Mouse (Mus musculus): ENCODE measurements around the gene Zdhhc3. TPM values are rescaled to one million over a fixed set of nuclear protein-coding genes. Genes with fewer than 3 reads are reported as not detected.

The Zdhhc3 gene
- polyA plus RNA-seq, 1 experiment from 2014 or later: 65.0 TPM

DNA sequence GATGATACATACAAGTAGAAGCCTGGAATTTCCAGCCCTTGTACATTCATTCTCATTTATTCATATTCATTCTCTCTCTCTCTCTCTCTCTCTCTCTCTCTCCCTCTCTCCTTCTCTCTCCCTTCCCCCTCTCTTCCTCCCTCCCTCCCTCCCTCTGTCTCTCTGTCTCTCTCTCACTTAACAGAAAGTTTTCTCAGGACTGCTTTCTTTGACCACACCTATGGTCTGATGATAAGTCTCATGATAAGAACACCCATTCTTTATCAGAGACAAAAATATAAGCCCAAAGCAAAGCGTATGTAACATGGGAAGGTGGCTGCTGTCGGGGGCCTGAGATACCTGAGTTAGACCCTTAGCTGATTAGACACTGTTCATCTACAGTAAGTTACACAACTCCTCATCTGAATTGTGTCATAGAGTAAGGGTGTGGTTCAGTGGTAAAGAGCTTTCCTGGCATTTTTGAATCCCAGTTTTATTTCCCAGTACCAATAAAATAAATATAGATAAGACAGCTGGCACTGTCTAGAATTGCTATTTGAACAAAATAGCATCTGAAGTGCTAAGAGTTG lies 11.5 kb upstream of the Zdhhc3 start:
- DNase-seq (ENCODE audit: low spot score) (no peak), ATAC-seq (replicated peaks; ENCODE audit: low FRiP score, low TSS enrichment, low read depth) (no peak)
- 93% methylated on average over 2 of the region's 2 CpGs for WGBS
- Histone ChIP-seq H3K4me2 (ENCODE audit: low read length) (no peak overlapping the region), H3K9ac (ENCODE audit: low read length) (no peak overlapping the region), H3K4me1 (replicated peaks; ENCODE audit: control insufficient read depth, insufficient read depth, low read length) (no peaks in the 10 kb centered on the region), H3K9me3 (ENCODE audit: control insufficient read depth, low read length) (no peaks in the 10 kb centered on the region), H3K4me3 (ENCODE audit: low read depth, low read length) (no peak overlapping the region), H3K36me3 (ENCODE audit: control insufficient read depth, insufficient read depth, low read length) (peaks cover 78% of the 10 kb centered on the region), H3K27ac (ENCODE audit: low read depth) (no peak overlapping the region), H3K27me3 (replicated peaks; ENCODE audit: control insufficient read depth, insufficient read depth, low read length) (no peaks in the 10 kb centered on the region)

GRCm38 (mm10) chr9:123123571-123124412 lies 10.8 kb upstream of the Zdhhc3 start:
- H3K4me1 ChIP-seq (replicated peaks; ENCODE audit: control insufficient read depth, insufficient read depth, low read length): no peaks in the 10 kb centered on the region
- H3K4me3 ChIP-seq (ENCODE audit: low read depth, low read length): no peak overlapping the region
- peaks cover 78% of the 10 kb centered on the region for H3K36me3 ChIP-seq (ENCODE audit: control insufficient read depth, insufficient read depth, low read length)
- H3K9ac ChIP-seq (ENCODE audit: low read length): no peak overlapping the region
- 92% methylated on average over 6 of the region's 6 CpGs for WGBS
- no peak for DNase-seq (ENCODE audit: low spot score)
- no peaks in the 10 kb centered on the region for H3K9me3 ChIP-seq (ENCODE audit: control insufficient read depth, low read length)
- no peak overlapping the region for H3K4me2 ChIP-seq (ENCODE audit: low read length)
- no peaks in the 10 kb centered on the region for H3K27me3 ChIP-seq (replicated peaks; ENCODE audit: control insufficient read depth, insufficient read depth, low read length)
- ATAC-seq (replicated peaks; ENCODE audit: low FRiP score, low TSS enrichment, low read depth): no peak
- no peak overlapping the region for H3K27ac ChIP-seq (ENCODE audit: low read depth)

GRCm38 (mm10) chr9:123123017-123123416 lies 10.0 kb upstream of the Zdhhc3 start:
- no peak for ATAC-seq (replicated peaks; ENCODE audit: low FRiP score, low TSS enrichment, low read depth)
- 89% methylated on average over 3 of the region's 3 CpGs for WGBS
- H3K36me3 ChIP-seq (ENCODE audit: control insufficient read depth, insufficient read depth, low read length): peaks cover 75% of the 10 kb centered on the region

GRCm38 (mm10) chr9:123115566-123115965 lies 2.6 kb upstream of the Zdhhc3 start:
- peaks cover 15% of the 10 kb centered on the region for H3K4me1 ChIP-seq (replicated peaks; ENCODE audit: control insufficient read depth, insufficient read depth, low read length)
- no peak overlapping the region for H3K27ac ChIP-seq (ENCODE audit: low read depth)
- H3K9me3 ChIP-seq (ENCODE audit: control insufficient read depth, low read length): no peaks in the 10 kb centered on the region
- H3K4me2 ChIP-seq (ENCODE audit: low read length): no peak overlapping the region
- peaks cover 39% of the 10 kb centered on the region for H3K36me3 ChIP-seq (ENCODE audit: control insufficient read depth, insufficient read depth, low read length)
- no peak overlapping the region for H3K9ac ChIP-seq (ENCODE audit: low read length)
- DNase-seq (ENCODE audit: low spot score): no peak
- H3K4me3 ChIP-seq (ENCODE audit: low read depth, low read length): no peak overlapping the region
- no peaks in the 10 kb centered on the region for H3K27me3 ChIP-seq (replicated peaks; ENCODE audit: control insufficient read depth, insufficient read depth, low read length)
- ATAC-seq (replicated peaks; ENCODE audit: low FRiP score, low TSS enrichment, low read depth): no peak
- 93% methylated on average over 1 of the region's 1 CpGs for WGBS

More at GRCm38 (mm10) chr9:123123017-123123416, 10.0 kb upstream of the Zdhhc3 start:
- H3K4me1 ChIP-seq (replicated peaks; ENCODE audit: control insufficient read depth, insufficient read depth, low read length): no peaks in the 10 kb centered on the region
- DNase-seq (ENCODE audit: low spot score): no peak
- H3K27me3 ChIP-seq (replicated peaks; ENCODE audit: control insufficient read depth, insufficient read depth, low read length): no peaks in the 10 kb centered on the region
- H3K9me3 ChIP-seq (ENCODE audit: control insufficient read depth, low read length): no peaks in the 10 kb centered on the region
- H3K4me3 ChIP-seq (ENCODE audit: low read depth, low read length): no peak overlapping the region
- H3K4me2 ChIP-seq (ENCODE audit: low read length): no peak overlapping the region
- H3K27ac ChIP-seq (ENCODE audit: low read depth): no peak overlapping the region
- no peak overlapping the region for H3K9ac ChIP-seq (ENCODE audit: low read length)

DNA sequence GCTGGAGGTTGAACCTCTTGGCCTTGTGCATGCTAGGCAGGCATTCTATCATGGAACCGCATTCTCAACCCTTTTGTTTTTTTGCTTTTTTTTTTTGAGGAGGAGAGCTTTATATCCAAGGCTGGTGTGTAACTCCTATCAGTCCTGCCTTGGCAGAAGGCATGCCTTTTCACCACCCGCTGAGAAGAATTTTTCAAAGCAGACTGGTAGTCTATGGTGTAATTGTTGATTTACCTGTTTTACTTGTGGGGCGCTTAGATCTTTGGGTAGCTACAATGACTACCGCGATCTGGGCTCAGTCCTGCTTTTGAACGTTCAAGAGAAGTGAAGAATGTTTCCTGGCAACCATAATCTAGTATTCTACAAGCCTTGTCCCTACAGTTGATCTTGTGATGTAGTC lies 926 bp upstream of the Zdhhc3 start:
- H3K4me3 ChIP-seq (ENCODE audit: low read depth, low read length): peak overlapping the region; percentile 97
- peak overlapping the region; percentile 92 for H3K9ac ChIP-seq (ENCODE audit: low read length)
- H3K4me2 ChIP-seq (ENCODE audit: low read length): peak overlapping the region; percentile 95
- no peak overlapping the region for H3K27ac ChIP-seq (ENCODE audit: low read depth)
- H3K9me3 ChIP-seq (ENCODE audit: control insufficient read depth, low read length): no peaks in the 10 kb centered on the region
- peaks cover 15% of the 10 kb centered on the region for H3K4me1 ChIP-seq (replicated peaks; ENCODE audit: control insufficient read depth, insufficient read depth, low read length)
- H3K36me3 ChIP-seq (ENCODE audit: control insufficient read depth, insufficient read depth, low read length): peaks cover 22% of the 10 kb centered on the region
- DNase-seq (ENCODE audit: low spot score) (no peak), ATAC-seq (replicated peaks; ENCODE audit: low FRiP score, low TSS enrichment, low read depth) (no peak)
- H3K27me3 ChIP-seq (replicated peaks; ENCODE audit: control insufficient read depth, insufficient read depth, low read length): no peaks in the 10 kb centered on the region
- WGBS: 65% methylated on average over 6 of the region's 6 CpGs

- DNase-seq (ENCODE audit: low spot score) (peak; percentile 52), ATAC-seq (replicated peaks; ENCODE audit: low FRiP score, low TSS enrichment, low read depth) (no peak)
- WGBS: 48% methylated on average over 8 of the region's 8 CpGs
Observed at GRCm38 (mm10) chr9:123111751-123112221, 1.2 kb downstream of the Zdhhc3 start.

DNA sequence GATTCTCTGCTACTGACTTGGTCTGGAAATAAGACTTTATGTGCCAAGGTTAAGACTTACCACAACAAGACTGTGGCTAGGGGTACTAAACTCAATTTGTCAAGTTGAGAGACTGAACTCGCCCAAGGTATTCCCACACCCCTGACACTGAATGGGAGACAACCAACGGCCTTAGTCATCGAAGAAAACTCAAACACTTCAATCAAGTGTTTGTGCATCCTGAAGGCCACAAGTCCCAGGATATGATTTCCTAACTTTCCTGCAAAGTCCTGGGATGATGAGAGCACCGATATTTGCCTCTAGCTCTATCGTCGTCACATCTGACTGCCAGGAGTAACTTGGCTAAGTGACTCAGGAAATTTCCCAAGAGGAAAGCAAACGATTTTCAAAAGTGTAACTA lies 3.8 kb downstream of the Zdhhc3 start:
- Histone ChIP-seq H3K27me3 (replicated peaks; ENCODE audit: control insufficient read depth, insufficient read depth, low read length) (no peaks in the 10 kb centered on the region), H3K4me2 (ENCODE audit: low read length) (no peak overlapping the region), H3K9ac (ENCODE audit: low read length) (no peak overlapping the region), H3K36me3 (ENCODE audit: control insufficient read depth, insufficient read depth, low read length) (0 out of 2 replicates have a peak, but pooled peaks cover 3% of the 10 kb centered on the region), H3K4me3 (ENCODE audit: low read depth, low read length) (no peak overlapping the region), H3K27ac (ENCODE audit: low read depth) (no peak overlapping the region), H3K4me1 (replicated peaks; ENCODE audit: control insufficient read depth, insufficient read depth, low read length) (peaks cover 15% of the 10 kb centered on the region), H3K9me3 (ENCODE audit: control insufficient read depth, low read length) (no peaks in the 10 kb centered on the region)
- DNase-seq (ENCODE audit: low spot score): no peak
- ATAC-seq (replicated peaks; ENCODE audit: low FRiP score, low TSS enrichment, low read depth): no peak
- 89% methylated on average over 7 of the region's 7 CpGs for WGBS

More at GRCm38 (mm10) chr9:123111751-123112221, 1.2 kb downstream of the Zdhhc3 start:
- no peaks in the 10 kb centered on the region for H3K9me3 ChIP-seq (ENCODE audit: control insufficient read depth, low read length)
- H3K4me3 ChIP-seq (ENCODE audit: low read depth, low read length): peak overlapping the region; percentile 97
- peak overlapping the region; percentile 95 for H3K4me2 ChIP-seq (ENCODE audit: low read length)
- no peaks in the 10 kb centered on the region for H3K27me3 ChIP-seq (replicated peaks; ENCODE audit: control insufficient read depth, insufficient read depth, low read length)
- H3K9ac ChIP-seq (ENCODE audit: low read length): peak overlapping the region; percentile 92
- H3K4me1 ChIP-seq (replicated peaks; ENCODE audit: control insufficient read depth, insufficient read depth, low read length): peaks cover 15% of the 10 kb centered on the region
- H3K27ac ChIP-seq (ENCODE audit: low read depth): peak overlapping the region; percentile 94; the same call in 1 of the 2 replicates
- peaks cover 12% of the 10 kb centered on the region; the same call in 1 of the 2 replicates for H3K36me3 ChIP-seq (ENCODE audit: control insufficient read depth, insufficient read depth, low read length)

DNA sequence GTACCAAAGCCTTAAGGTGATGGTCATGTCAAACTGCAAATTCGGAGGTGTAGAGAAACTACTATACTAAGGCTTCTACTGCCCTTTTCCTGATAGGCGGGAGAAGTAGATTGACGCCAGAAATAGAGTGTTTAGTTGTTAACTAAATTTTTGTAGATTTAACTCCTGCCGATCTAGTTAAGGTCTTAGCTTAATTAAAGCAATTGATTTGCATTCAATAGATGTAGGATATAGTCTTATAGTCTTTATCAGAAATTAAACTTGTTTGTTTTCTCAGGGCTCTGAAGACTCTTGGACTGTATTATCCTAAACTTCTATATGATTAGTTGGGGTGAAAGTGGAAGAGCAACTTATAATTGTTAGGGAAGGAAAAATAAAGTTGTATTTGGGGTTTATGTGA lies 5.8 kb downstream of the Zdhhc3 start:
- Histone ChIP-seq H3K27me3 (replicated peaks; ENCODE audit: control insufficient read depth, insufficient read depth, low read length) (no peaks in the 10 kb centered on the region), H3K27ac (ENCODE audit: low read depth) (no peak overlapping the region), H3K9ac (ENCODE audit: low read length) (no peak overlapping the region), H3K36me3 (ENCODE audit: control insufficient read depth, insufficient read depth, low read length) (0 out of 2 replicates have a peak, but pooled peaks cover 3% of the 10 kb centered on the region), H3K4me3 (ENCODE audit: low read depth, low read length) (no peak overlapping the region), H3K9me3 (ENCODE audit: control insufficient read depth, low read length) (no peaks in the 10 kb centered on the region), H3K4me1 (replicated peaks; ENCODE audit: control insufficient read depth, insufficient read depth, low read length) (peaks cover 10% of the 10 kb centered on the region), H3K4me2 (ENCODE audit: low read length) (no peak overlapping the region)
- DNase-seq (ENCODE audit: low spot score): no peak
- no peak for ATAC-seq (replicated peaks; ENCODE audit: low FRiP score, low TSS enrichment, low read depth)
- WGBS: 94% methylated on average over 4 of the region's 4 CpGs
